ENCODE assay signal across 37 mouse cellular contexts in genomic region chr2:153547633-153548032, GRCm38 (mm10). TPM values are rescaled to one million over a fixed set of nuclear protein-coding genes. Genes with fewer than 3 reads are reported as not detected.
A peak's percentile ranks its signal among the peaks of the same experiment; 100 is the strongest.
DNase-seq lines count a peak whose midpoint lies in the region; ATAC-seq and TF ChIP-seq lines count a peak whose summit lies in the region.
"Had no signal": no experiment of that assay in that cellular context is flagged by ENCODE, and none has a peak within 500 bp of the region (broad histone marks: within the 10 kb centered on the region; RNA-seq: fewer than 3 reads in every experiment).

No protein-coding gene starts in this region.

- no peaks in the 10 kb centered on the region for H3K36me3 ChIP-seq in forebrain, embryonic 10.5 days (replicated peaks)
- H3K36me3 ChIP-seq in forebrain, embryonic 13.5 days (ENCODE audit: poor library complexity, severe bottlenecking): no peaks in the 10 kb centered on the region
- H3K36me3 ChIP-seq in liver, embryonic 11.5 days (ENCODE audit: control insufficient read depth, insufficient read depth, low read length): no peaks in the 10 kb centered on the region
- H3K36me3 ChIP-seq in liver, postnatal 0 days (replicated peaks; ENCODE audit: insufficient read depth, low read length): no peaks in the 10 kb centered on the region
- peaks cover 0 to 41% of the 10 kb centered on the region in 2 experiments; a peak in 2 of 4 replicates for H3K36me3 ChIP-seq in MEL (ENCODE audit: control insufficient read depth in 1 of 2, insufficient read depth in 2 of 2, low read length in 2 of 2)
- H3K36me3 ChIP-seq in limb, embryonic 10.5 days: no peaks in the 10 kb centered on the region
- no peaks in the 10 kb centered on the region for H3K36me3 ChIP-seq in kidney, embryonic 14.5 days (ENCODE audit: control insufficient read depth, insufficient read depth, low read length)
- H3K36me3 ChIP-seq: embryonic facial prominence, embryonic 12.5 days; heart, embryonic 13.5 days; hindbrain, embryonic 10.5 days; hindbrain, embryonic 15.5 days; neural tube, embryonic 13.5 days had no signal

- no peak for DNase-seq in forebrain, embryonic 10.5 days (ENCODE audit: extremely low spot score, low spot score)
- no peak for DNase-seq in liver, embryonic 11.5 days (ENCODE audit: low spot score)
- DNase-seq in liver, postnatal 0 days: no peak
- DNase-seq in MEL (ENCODE audit: low read depth, low spot score): peak; percentile 26
- no peak for DNase-seq in limb, embryonic 10.5 days (ENCODE audit: low spot score)
- DNase-seq in left cerebral cortex, postnatal 14 days (ENCODE audit: low spot score in 2 of 2): no peak
- DNase-seq: cerebellum, adult 8-10 months; cerebellum, postnatal 36 days; gastrocnemius, adult 2 months; heart, adult 2 months; heart, postnatal 10 days; kidney, adult 9 months; kidney, postnatal 25 days; lung, postnatal 14 days; right cerebral cortex, postnatal 4 days; thymus, postnatal 25 days had no signal

- H3K79me2 ChIP-seq in MEL (ENCODE audit: control insufficient read depth, insufficient read depth, low read length, poor library complexity): no peaks in the 10 kb centered on the region

- TF ChIP-seq POLR2A in MEL (IDR thresholded peaks at IDR 0.05; ENCODE audit: control insufficient read depth in 1 of 2, insufficient read depth in 1 of 2, low read depth in 1 of 2, low read length in 2 of 2, poor library complexity in 1 of 2): no peak

- H3K9ac ChIP-seq in forebrain, embryonic 13.5 days: no peak overlapping the region
- peak overlapping the region; percentile 57; the same call in 1 of the 2 replicates for H3K9ac ChIP-seq in liver, embryonic 11.5 days (ENCODE audit: low read depth, low read length)
- H3K9ac ChIP-seq in liver, postnatal 0 days (replicated peaks): no peak overlapping the region
- H3K9ac ChIP-seq in MEL (ENCODE audit: control insufficient read depth, low read depth, low read length, poor library complexity, severe bottlenecking): no peak overlapping the region
- no peak overlapping the region for H3K9ac ChIP-seq in kidney, embryonic 14.5 days (ENCODE audit: low read depth, low read length)
- H3K9ac ChIP-seq: embryonic facial prominence, embryonic 12.5 days; hindbrain, embryonic 15.5 days had no signal

- ATAC-seq in forebrain, embryonic 13.5 days: no peak
- ATAC-seq in liver, embryonic 11.5 days (replicated peaks; ENCODE audit: low FRiP score): no peak
- ATAC-seq in liver, postnatal 0 days: no peak
- no peak for ATAC-seq in kidney, embryonic 14.5 days (ENCODE audit: low FRiP score, low TSS enrichment)
- ATAC-seq: inflammation-experienced regulatory T-cells, adult 6 months had no signal

- TF ChIP-seq CTCF in liver, postnatal 0 days (IDR thresholded peaks at IDR 0.05; ENCODE audit: low read depth): no peak
- TF ChIP-seq CTCF in MEL (IDR thresholded peaks at IDR 0.05 in 2 of 3, conservative IDR thresholded peaks at IDR 0.05 in 1 of 3; ENCODE audit: control insufficient read depth in 1 of 3, insufficient read depth in 1 of 3, low read depth in 2 of 3, low read length in 3 of 3, poor library complexity in 1 of 3, severe bottlenecking in 1 of 3): no peak

- no peak overlapping the region for H3K4me3 ChIP-seq in forebrain, embryonic 10.5 days
- H3K4me3 ChIP-seq in forebrain, embryonic 13.5 days: no peak overlapping the region
- H3K4me3 ChIP-seq in liver, embryonic 11.5 days (ENCODE audit: low read depth, low read length): no peak overlapping the region
- H3K4me3 ChIP-seq in liver, postnatal 0 days (ENCODE audit: low read depth, low read length): no peak overlapping the region
- no peak overlapping the region for H3K4me3 ChIP-seq in MEL (ENCODE audit: control insufficient read depth in 1 of 2, insufficient read depth in 1 of 2, low read depth in 2 of 2, low read length in 2 of 2)
- H3K4me3 ChIP-seq in limb, embryonic 10.5 days: no peak overlapping the region
- no peak overlapping the region for H3K4me3 ChIP-seq in kidney, embryonic 14.5 days (ENCODE audit: low read length)
- H3K4me3 ChIP-seq: embryonic facial prominence, embryonic 12.5 days; gastrocnemius, adult 2 months; heart, adult 2 months; heart, embryonic 13.5 days; hindbrain, embryonic 10.5 days; hindbrain, embryonic 15.5 days; layer of hippocampus, adult 2 months; left cerebral cortex, adult 2 months; neural tube, embryonic 13.5 days had no signal

- no peak for TF ChIP-seq EP300 in liver, postnatal 0 days (IDR thresholded peaks at IDR 0.05; ENCODE audit: low read depth)
- peak; percentile 20 to 51; a peak in 2 of 4 replicates for TF ChIP-seq EP300 in MEL (IDR thresholded peaks at IDR 0.05; ENCODE audit: low read depth in 1 of 2, low read length in 2 of 2)

- H3K27me3 ChIP-seq in forebrain, embryonic 10.5 days (ENCODE audit: poor library complexity, severe bottlenecking): peaks cover 38% of the 10 kb centered on the region
- H3K27me3 ChIP-seq in forebrain, embryonic 13.5 days: no peaks in the 10 kb centered on the region; the same call in 1 of the 2 replicates
- no peaks in the 10 kb centered on the region for H3K27me3 ChIP-seq in liver, embryonic 11.5 days (replicated peaks; ENCODE audit: control insufficient read depth, insufficient read depth, low read length)
- no peaks in the 10 kb centered on the region for H3K27me3 ChIP-seq in liver, postnatal 0 days (ENCODE audit: insufficient read depth, low read length)
- H3K27me3 ChIP-seq in MEL (ENCODE audit: control insufficient read depth in 1 of 2, insufficient read depth in 2 of 2, low read length in 2 of 2): no peaks in the 10 kb centered on the region
- H3K27me3 ChIP-seq in limb, embryonic 10.5 days (ENCODE audit: low read depth, poor library complexity, severe bottlenecking): peaks cover 29% of the 10 kb centered on the region
- no peaks in the 10 kb centered on the region for H3K27me3 ChIP-seq in kidney, embryonic 14.5 days (ENCODE audit: control insufficient read depth, insufficient read depth, low read length)
- H3K27me3 ChIP-seq: embryonic facial prominence, embryonic 12.5 days; hindbrain, embryonic 15.5 days; neural tube, embryonic 13.5 days had no signal

- no peak for TF ChIP-seq RAD21 in MEL (IDR thresholded peaks at IDR 0.05; ENCODE audit: low read depth, low read length)

- 86% methylated on average over 3 of the region's 3 CpGs for WGBS in forebrain, embryonic 10.5 days
- WGBS in forebrain, embryonic 13.5 days: 87% methylated on average over 3 of the region's 3 CpGs
- WGBS in liver, embryonic 11.5 days: 60% methylated on average over 3 of the region's 3 CpGs
- 56% methylated on average over 3 of the region's 3 CpGs for WGBS in liver, postnatal 0 days (ENCODE audit: insufficient replicate concordance)
- WGBS in limb, embryonic 10.5 days: 81% methylated on average over 3 of the region's 3 CpGs
- WGBS in kidney, embryonic 14.5 days: 83% methylated on average over 3 of the region's 3 CpGs

- intact Hi-C loops in left cerebral cortex, postnatal 14 days (cut with DNase I): no loop called here

- no peak overlapping the region for H3K4me2 ChIP-seq in forebrain, embryonic 13.5 days
- peak overlapping the region; percentile 41 for H3K4me2 ChIP-seq in liver, embryonic 11.5 days
- H3K4me2 ChIP-seq in liver, postnatal 0 days (ENCODE audit: low read depth, low read length): no peak overlapping the region
- no peak overlapping the region for H3K4me2 ChIP-seq in kidney, embryonic 14.5 days (replicated peaks; ENCODE audit: low read depth, low read length)
- H3K4me2 ChIP-seq: embryonic facial prominence, embryonic 12.5 days; heart, embryonic 13.5 days; lung, embryonic 14.5 days; neural tube, embryonic 13.5 days had no signal

- peaks cover 58% of the 10 kb centered on the region for H3K4me1 ChIP-seq in forebrain, embryonic 10.5 days
- peaks cover 33% of the 10 kb centered on the region for H3K4me1 ChIP-seq in forebrain, embryonic 13.5 days
- peaks cover 68% of the 10 kb centered on the region for H3K4me1 ChIP-seq in liver, embryonic 11.5 days (replicated peaks; ENCODE audit: control insufficient read depth, insufficient read depth, low read length)
- H3K4me1 ChIP-seq in liver, postnatal 0 days (ENCODE audit: insufficient read depth): peaks cover 36% of the 10 kb centered on the region
- peaks cover 37 to 65% of the 10 kb centered on the region in 2 experiments for H3K4me1 ChIP-seq in MEL (ENCODE audit: control insufficient read depth in 1 of 2, insufficient read depth in 2 of 2, low read length in 2 of 2)
- peaks cover 53% of the 10 kb centered on the region for H3K4me1 ChIP-seq in limb, embryonic 10.5 days
- peaks cover 34% of the 10 kb centered on the region for H3K4me1 ChIP-seq in kidney, embryonic 14.5 days (ENCODE audit: control insufficient read depth, insufficient read depth, low read length)

- H3K9me3 ChIP-seq in forebrain, embryonic 10.5 days: no peaks in the 10 kb centered on the region
- H3K9me3 ChIP-seq in forebrain, embryonic 13.5 days (replicated peaks): no peaks in the 10 kb centered on the region
- H3K9me3 ChIP-seq in liver, embryonic 11.5 days (ENCODE audit: control insufficient read depth, low read length): no peaks in the 10 kb centered on the region
- no peaks in the 10 kb centered on the region for H3K9me3 ChIP-seq in liver, postnatal 0 days (ENCODE audit: low read length)
- H3K9me3 ChIP-seq in MEL (replicated peaks; ENCODE audit: insufficient read depth, low read length): no peaks in the 10 kb centered on the region
- no peaks in the 10 kb centered on the region for H3K9me3 ChIP-seq in limb, embryonic 10.5 days (replicated peaks)
- no peaks in the 10 kb centered on the region for H3K9me3 ChIP-seq in kidney, embryonic 14.5 days (ENCODE audit: control insufficient read depth, low read length)
- H3K9me3 ChIP-seq: embryonic facial prominence, embryonic 12.5 days; heart, embryonic 13.5 days; hindbrain, embryonic 10.5 days; hindbrain, embryonic 15.5 days; neural tube, embryonic 13.5 days had no signal

- H3K27ac ChIP-seq in forebrain, embryonic 10.5 days: peak overlapping the region; percentile 31; the same call in 1 of the 2 replicates
- no peak overlapping the region for H3K27ac ChIP-seq in forebrain, embryonic 13.5 days
- H3K27ac ChIP-seq in liver, embryonic 11.5 days (ENCODE audit: low read depth, low read length): peak overlapping the region; percentile 46; the same call in 1 of the 2 replicates
- no peak overlapping the region for H3K27ac ChIP-seq in liver, postnatal 0 days (ENCODE audit: low read depth)
- H3K27ac ChIP-seq in MEL (ENCODE audit: control insufficient read depth, low read depth, low read length): peak overlapping the region; percentile 3; the same call in 1 of the 2 replicates
- H3K27ac ChIP-seq in limb, embryonic 10.5 days: 0 out of 2 replicates have a peak overlapping the region, but pooled peaks have one; percentile 9
- H3K27ac ChIP-seq in kidney, embryonic 14.5 days (ENCODE audit: low read depth, low read length): no peak overlapping the region
- H3K27ac ChIP-seq: embryonic facial prominence, embryonic 12.5 days; gastrocnemius, adult 2 months; heart, adult 2 months; layer of hippocampus, adult 2 months; left cerebral cortex, adult 2 months had no signal

RNA-seq across cellular contexts. Expression of gene Nol4l, which starts 17.9 kb away (rescaled TPM):
- 11.7 and 12.3 TPM in 2 replicates for polyA plus RNA-seq in forebrain, embryonic 10.5 days (2016; fragmentation: Nextera tagmentation; extraction: Ambion mirVana)
- 32.1 and 36.7 TPM in 2 replicates for polyA plus RNA-seq in forebrain, embryonic 13.5 days (2015; fragmentation: Nextera tagmentation; extraction: Ambion mirVana)
- polyA plus RNA-seq in liver, embryonic 11.5 days (2014; fragmentation: Nextera tagmentation; extraction: Ambion mirVana): 14.1 and 15.8 TPM in 2 replicates
- polyA plus RNA-seq in liver, postnatal 0 days (2015; fragmentation: Nextera tagmentation; extraction: Ambion mirVana): 1.7 and 1.9 TPM in 2 replicates
- total RNA-seq in MEL (2012; rRNA removed): 4.4 and 4.5 TPM in 2 replicates
- 1 to 10 TPM in 1 of 2 experiments, not detected in 1; 7.1 TPM for polyA plus RNA-seq in MEL (2012; ENCODE audit: insufficient read depth in 1 of 2, insufficient read length in 2 of 2, low read depth in 1 of 2, low replicate concordance in 2 of 2, missing spikeins in 1 of 2)
- 15.8 and 17.2 TPM in 2 replicates for polyA plus RNA-seq in limb, embryonic 10.5 days (2016; fragmentation: Nextera tagmentation; extraction: Ambion mirVana)
- 10 to 100 TPM; 44.8 to 46.8 TPM for total RNA-seq in left cerebral cortex, postnatal 14 days (2021)
- polyA plus RNA-seq in kidney, embryonic 14.5 days (2014; fragmentation: Nextera tagmentation; extraction: Ambion mirVana): 10.5 and 17.1 TPM in 2 replicates

RNA-seq across cellular contexts. Expression of gene 4930404H24Rik, which starts 55.0 kb away (rescaled TPM):
- polyA plus RNA-seq in forebrain, embryonic 10.5 days (2016; fragmentation: Nextera tagmentation; extraction: Ambion mirVana): not detected in 2 replicates
- polyA plus RNA-seq in forebrain, embryonic 13.5 days (2015; fragmentation: Nextera tagmentation; extraction: Ambion mirVana): not detected in 2 replicates
- polyA plus RNA-seq in liver, embryonic 11.5 days (2014; fragmentation: Nextera tagmentation; extraction: Ambion mirVana): not detected in 2 replicates
- not detected in 2 replicates for polyA plus RNA-seq in liver, postnatal 0 days (2015; fragmentation: Nextera tagmentation; extraction: Ambion mirVana)
- total RNA-seq in MEL (2012; rRNA removed): not detected in 2 replicates
- polyA plus RNA-seq in MEL (2012; ENCODE audit: insufficient read depth in 1 of 2, insufficient read length in 2 of 2, low read depth in 1 of 2, low replicate concordance in 2 of 2, missing spikeins in 1 of 2): under 1 TPM in 1 of 2 experiments, not detected in 1; 0.24 TPM
- not detected in 2 replicates for polyA plus RNA-seq in limb, embryonic 10.5 days (2016; fragmentation: Nextera tagmentation; extraction: Ambion mirVana)
- total RNA-seq in left cerebral cortex, postnatal 14 days (2021): 1 to 10 TPM in 1 of 2 experiments, not detected in 1; 1.4 TPM
- polyA plus RNA-seq in kidney, embryonic 14.5 days (2014; fragmentation: Nextera tagmentation; extraction: Ambion mirVana): not detected in 2 replicates
- total RNA-seq: adrenal gland, postnatal 10 days; CH12.LX; ES-E14; gastrocnemius, adult 2 months; gastrocnemius, postnatal 4 days; heart, adult 2 months; heart, postnatal 10 days; layer of hippocampus, adult 2 months; layer of hippocampus, postnatal 14 days; left cerebral cortex, adult 2 months; left cerebral cortex, postnatal 36 days had no signal
- polyA plus RNA-seq: C2C12; embryonic facial prominence, embryonic 12.5 days; frontal cortex, adult 2 months; heart, adult 2 months; heart, embryonic 13.5 days; hindbrain, embryonic 10.5 days; hindbrain, embryonic 15.5 days; inflammation-experienced regulatory T-cells, adult 6 months; limb, embryonic 14.5 days; lung, embryonic 14.5 days; neural tube, embryonic 13.5 days; spleen, adult 2 months had no signal

Comparison
In these comparisons a context has a peak if more than half of its experiments do, and no peak if none do; other contexts are left out.
1. H3K27ac ChIP-seq: peak in forebrain, embryonic 10.5 days (single experiment), liver, embryonic 11.5 days (single experiment), MEL (single experiment) and limb, embryonic 10.5 days (single experiment); none in forebrain, embryonic 13.5 days (single experiment), liver, postnatal 0 days (single experiment) and kidney, embryonic 14.5 days (single experiment).